Mouse (Mus musculus) bone marrow, adult 2 months (tissue): ENCODE measurements around the gene Aagab.

Source experiments
- CTCF ChIP-seq: fragments of 200-500 bp; IDR thresholded peaks from 2 replicates; pipeline ENCODE4 v1.5.1; 2011; ENCODE audit warnings: low read length, control low read depth; ENCODE audit not compliant: control insufficient read depth, insufficient read depth
- POLR2A ChIP-seq: fragments of 200-500 bp; IDR thresholded peaks from 2 replicates; pipeline ENCODE4 v1.6.1; 2011; ENCODE audit warnings: low read depth, mild to moderate bottlenecking, control low read depth, low read length, borderline replicate concordance; ENCODE audit not compliant: control insufficient read depth

GRCm38 (mm10) chr9:63667373-63667724, 64.9 kb downstream of the Aagab start:
- TF ChIP-seq CTCF = no peak
- TF ChIP-seq POLR2A = no peak
